16 mouse cellular contexts compared by ENCODE assay signal in the genomic region with DNA sequence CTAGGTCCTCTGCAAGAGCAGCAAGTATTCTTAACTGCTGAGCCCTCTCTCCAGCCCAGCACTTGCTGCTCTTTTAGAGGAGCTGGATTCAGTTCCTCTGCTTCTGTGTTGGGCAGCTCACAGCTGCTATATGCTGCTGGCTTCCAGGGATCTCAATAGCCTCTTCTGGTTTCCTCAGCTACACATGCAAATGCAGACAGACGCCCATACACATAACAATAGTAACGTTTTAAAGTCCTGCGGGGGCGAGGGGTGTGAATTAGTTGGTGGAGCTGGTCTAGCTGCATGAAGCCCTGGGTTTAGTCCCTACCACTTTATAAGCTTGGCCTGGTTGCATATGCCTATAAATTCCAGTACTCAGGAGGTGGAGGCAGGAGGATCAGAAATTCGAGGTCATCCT. TPM values are rescaled to one million over a fixed set of nuclear protein-coding genes. Genes with fewer than 3 reads are reported as not detected.
"Had no signal": no experiment of that assay in that cellular context is flagged by ENCODE, and none has a peak within 500 bp of the region (broad histone marks: within the 10 kb centered on the region; RNA-seq: fewer than 3 reads in every experiment).

No protein-coding gene starts in this region.

- ATAC-seq: lung, postnatal 0 days; midbrain, embryonic 15.5 days had no signal

- DNase-seq: kidney, adult 11 months; kidney, postnatal 10 days; kidney, postnatal 4 days; lung, adult 2 months; lung, postnatal 4 days; thymus, adult 18-20 months; thymus, postnatal 36 days had no signal

- H3K9ac ChIP-seq: liver, embryonic 15.5 days; midbrain, embryonic 15.5 days; neural tube, embryonic 12.5 days had no signal

- H3K27me3 ChIP-seq: liver, embryonic 15.5 days; midbrain, embryonic 15.5 days; neural tube, embryonic 12.5 days had no signal

- H3K4me3 ChIP-seq: limb, embryonic 10.5 days; liver, embryonic 15.5 days; midbrain, embryonic 15.5 days; neural tube, embryonic 12.5 days had no signal

- H3K27ac ChIP-seq: limb, embryonic 10.5 days; liver, embryonic 15.5 days; midbrain, embryonic 15.5 days; neural tube, embryonic 12.5 days; stomach, postnatal 0 days had no signal

- H3K4me2 ChIP-seq: liver, embryonic 11.5 days; liver, embryonic 15.5 days; midbrain, embryonic 11.5 days; midbrain, embryonic 15.5 days; neural tube, embryonic 12.5 days had no signal

- H3K4me1 ChIP-seq: limb, embryonic 10.5 days; midbrain, embryonic 15.5 days; neural tube, embryonic 12.5 days had no signal

- H3K9me3 ChIP-seq: limb, embryonic 10.5 days; liver, embryonic 15.5 days; midbrain, embryonic 15.5 days; neural tube, embryonic 12.5 days had no signal

RNA-seq across cellular contexts. Expression of a gene that starts 19.0 kb away (rescaled TPM):
- total RNA-seq: monocyte, adult 5-6 weeks had no signal
